Mouse (Mus musculus): ENCODE results near the gene Snrpc. TPM values are rescaled to one million over a fixed set of nuclear protein-coding genes. Genes with fewer than 3 reads are reported as not detected.

The Snrpc gene
- polyA plus RNA-seq, 1 experiment, result 93.1 TPM

DNA sequence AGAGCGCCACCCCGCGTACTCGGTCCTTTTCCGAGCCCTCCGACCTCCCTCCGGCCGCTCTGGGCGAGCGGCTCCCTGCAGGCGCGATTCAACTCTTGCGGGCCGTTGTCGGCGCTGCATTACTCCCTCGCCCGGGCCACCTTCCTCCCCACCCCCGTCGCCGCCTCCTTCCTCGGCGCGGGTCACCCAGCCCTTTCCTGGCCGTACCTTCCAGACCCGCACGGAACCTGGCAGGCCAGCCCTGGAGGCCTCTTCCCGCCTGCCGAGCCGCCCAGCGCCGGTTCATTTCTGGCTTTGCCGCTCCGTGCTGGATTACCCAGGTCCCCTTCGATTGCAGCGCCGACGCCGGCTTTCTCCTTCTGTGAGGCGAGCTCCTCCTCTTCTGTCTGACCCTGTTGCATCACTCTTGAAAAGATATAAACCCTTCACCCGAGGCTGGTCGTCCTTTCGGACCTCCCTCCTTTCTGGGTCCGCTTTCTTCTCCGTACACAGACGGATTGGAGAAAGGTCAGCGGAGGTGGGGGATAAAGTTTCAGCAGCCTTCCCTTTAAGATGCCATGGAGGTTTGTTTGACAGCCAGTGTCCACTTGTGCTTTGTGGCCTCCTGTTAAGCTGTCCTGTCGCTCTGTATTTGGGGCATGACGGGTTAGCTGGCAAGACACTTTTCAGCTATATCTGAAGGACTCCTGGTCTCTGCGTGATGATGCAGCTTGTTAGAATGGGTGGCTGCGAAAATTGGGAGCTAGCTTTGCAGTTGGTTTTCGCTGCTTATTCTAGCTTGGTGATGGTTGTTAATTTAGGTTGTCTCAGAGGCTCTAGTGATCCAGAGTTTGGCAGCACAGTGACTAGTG is 19.1 kb downstream of the Snrpc start:
- peak; percentile 11 for DNase-seq (ENCODE audit: low read depth, low spot score)
- WGBS, result 2% methylated on average over 52 of the region's 52 CpGs

GRCm38 (mm10) chr17:27857649-27858475 is 19.9 kb downstream of the Snrpc start:
- 38% methylated on average over 11 of the region's 11 CpGs for WGBS

DNA sequence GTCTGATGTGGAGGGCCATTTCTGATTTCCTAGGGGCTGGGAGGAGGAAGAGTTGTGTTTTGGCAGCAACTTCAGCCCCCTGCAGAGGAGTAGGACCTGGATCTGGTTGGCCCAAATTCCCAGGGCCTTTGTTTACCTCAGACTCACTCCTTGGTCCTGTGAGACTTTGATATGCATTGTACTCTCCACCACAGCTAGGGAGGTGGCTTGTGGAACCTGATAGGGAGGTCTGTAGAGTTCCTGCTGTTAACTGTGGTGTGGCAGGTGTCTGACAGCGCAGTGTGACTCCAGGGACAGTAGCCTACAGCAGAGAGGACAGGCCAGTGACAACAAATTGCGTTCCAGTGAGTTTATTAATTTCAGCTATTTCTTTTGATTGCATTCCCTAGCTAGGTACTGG is 21.2 kb downstream of the Snrpc start:
- WGBS, result 77% methylated on average over 2 of the region's 2 CpGs
- no peak for DNase-seq (ENCODE audit: low read depth, low spot score)

More at GRCm38 (mm10) chr17:27857649-27858475, 19.9 kb downstream of the Snrpc start:
- DNase-seq (ENCODE audit: low read depth, low spot score), result no peak

DNA sequence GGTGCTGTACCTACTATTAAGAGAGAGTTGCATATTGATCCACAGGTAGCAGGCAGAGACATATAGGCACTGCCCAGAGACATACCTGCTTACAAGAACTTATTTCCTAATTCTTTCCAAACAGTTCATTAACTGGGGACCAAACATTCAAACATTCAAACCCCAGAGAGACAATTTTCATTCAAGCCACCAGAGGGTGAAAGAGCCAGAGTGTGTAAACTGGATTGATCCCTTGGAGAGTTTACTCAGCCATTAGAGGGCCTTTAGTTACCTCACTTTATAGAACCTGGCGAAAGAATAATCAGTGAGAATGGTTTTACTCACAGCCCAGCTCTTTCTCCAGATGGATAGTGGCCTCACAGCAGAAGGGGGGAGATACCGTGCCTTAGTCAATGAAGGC is 27.5 kb downstream of the Snrpc start:
- 66% methylated on average over 2 of the region's 2 CpGs for WGBS
- no peak for DNase-seq (ENCODE audit: low read depth, low spot score)

DNA sequence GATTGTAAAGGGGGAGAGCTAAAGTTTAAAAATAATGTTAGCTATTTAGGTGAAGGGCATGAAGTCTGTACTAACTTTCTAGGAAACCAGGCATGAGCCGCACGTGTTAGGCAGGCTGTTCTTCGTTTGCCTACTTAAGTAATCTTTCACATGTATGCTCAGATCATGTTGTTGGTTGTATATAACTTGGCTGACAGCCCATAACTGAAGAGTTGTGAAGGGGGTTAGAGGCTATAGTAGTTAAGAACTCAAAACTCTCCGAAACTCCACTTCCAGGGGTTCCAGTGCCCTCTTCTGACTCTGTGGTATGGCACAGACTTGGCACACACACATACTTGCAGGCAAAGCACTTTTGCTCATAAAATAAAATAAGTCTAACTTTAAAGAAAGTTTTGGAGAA is 28.8 kb downstream of the Snrpc start:
- WGBS, result 63% methylated on average over 4 of the region's 4 CpGs
- DNase-seq (ENCODE audit: low read depth, low spot score), result no peak

GRCm38 (mm10) chr17:27871851-27872250 is 33.9 kb downstream of the Snrpc start:
- no peak for DNase-seq (ENCODE audit: low read depth, low spot score)
- whole genome bisulfite sequencing, result 82% methylated on average over 3 of the region's 3 CpGs

- WGBS, result 61% methylated on average over 3 of the region's 3 CpGs
- no peak for DNase-seq (ENCODE audit: low read depth, low spot score)
Measured at GRCm38 (mm10) chr17:27873583-27873982, 35.6 kb downstream of the Snrpc start.

- 36% methylated on average over 5 of the region's 5 CpGs for WGBS
- DNase-seq (ENCODE audit: low read depth, low spot score), result no peak
Measured at GRCm38 (mm10) chr17:27874510-27874909, 36.6 kb downstream of the Snrpc start.

- 64% methylated on average over 11 of the region's 11 CpGs for WGBS
- no peak for DNase-seq (ENCODE audit: low read depth, low spot score)
Measured at GRCm38 (mm10) chr17:27881518-27881917, 43.6 kb downstream of the Snrpc start.

DNA sequence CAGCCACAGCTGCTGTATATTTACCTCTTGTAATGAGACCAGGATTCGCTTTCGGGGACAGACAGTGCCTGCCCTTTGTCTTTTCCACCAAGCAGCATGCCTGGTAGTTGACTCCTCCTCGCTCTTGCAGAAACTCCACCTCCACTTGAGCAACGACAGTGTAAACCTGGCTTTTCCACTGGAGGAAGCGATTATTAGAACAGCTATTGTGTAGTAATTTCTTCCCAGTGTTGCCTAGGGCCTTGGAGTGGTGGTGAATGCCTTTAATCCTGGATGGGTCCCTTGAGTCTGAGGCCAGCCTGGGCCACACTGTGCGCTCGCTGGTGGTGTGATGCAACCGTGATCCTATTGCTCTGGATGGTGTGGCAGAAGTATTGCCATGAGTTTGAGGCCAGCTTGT is 45.2 kb downstream of the Snrpc start:
- 86% methylated on average over 8 of the region's 8 CpGs for WGBS
- no peak for DNase-seq (ENCODE audit: low read depth, low spot score)

DNA sequence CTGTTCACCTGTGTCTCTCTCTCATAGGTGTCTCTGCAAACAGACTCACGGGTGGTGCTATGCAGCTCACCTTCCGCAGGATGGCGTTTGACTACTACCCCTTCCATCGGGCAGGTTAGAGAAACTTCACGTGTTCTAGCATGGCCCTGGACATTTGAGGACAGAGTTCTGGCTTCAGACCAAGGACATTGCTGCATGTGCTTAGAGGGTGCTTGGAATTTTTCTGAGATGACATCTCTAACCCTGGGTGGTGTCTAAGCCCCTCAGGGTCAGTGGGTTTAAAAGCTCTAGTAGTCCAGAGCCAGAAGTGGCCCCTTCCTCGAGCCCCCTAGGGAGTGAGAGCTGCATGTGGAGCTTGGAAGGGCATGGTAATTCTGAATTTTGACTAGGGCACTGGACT is 46.0 kb downstream of the Snrpc start:
- no peak for DNase-seq (ENCODE audit: low read depth, low spot score)
- WGBS, result 89% methylated on average over 6 of the region's 6 CpGs

DNA sequence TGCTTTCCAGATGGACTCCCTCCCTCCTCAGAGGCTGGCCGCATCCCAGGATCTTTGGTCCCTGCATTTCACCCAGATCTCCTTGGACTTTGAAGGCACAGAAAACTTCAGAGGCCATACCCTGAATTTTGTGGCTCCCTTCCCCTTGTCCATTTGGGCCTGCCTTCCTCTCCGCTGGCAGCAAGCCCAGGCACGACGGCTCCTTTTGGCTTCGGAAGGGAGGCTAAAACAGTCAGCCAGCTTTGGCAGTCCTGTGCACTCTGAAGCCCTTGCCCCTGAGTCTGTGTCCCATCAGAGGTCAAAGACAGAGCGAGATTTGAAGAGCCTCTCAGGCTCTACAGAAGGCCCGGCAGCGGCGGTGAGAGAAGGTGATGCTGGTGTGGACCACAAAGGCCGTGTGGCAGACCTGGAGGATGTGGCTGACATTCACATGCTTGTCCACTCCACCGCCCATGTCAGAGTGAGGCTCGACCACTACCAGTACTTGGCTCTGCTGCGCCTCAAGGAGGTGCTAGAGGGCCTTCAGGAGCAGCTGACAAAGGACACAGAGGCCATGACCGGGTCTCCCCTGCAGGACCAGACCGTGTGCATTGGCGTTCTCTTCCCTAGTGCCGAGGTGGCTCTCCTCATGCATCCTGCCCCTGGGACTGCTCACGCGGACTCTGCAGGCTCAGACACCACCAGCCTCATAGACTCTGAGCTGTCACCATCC is 48.7 kb downstream of the Snrpc start:
- no peak for DNase-seq (ENCODE audit: low read depth, low spot score)
- WGBS, result 80% methylated on average over 19 of the region's 19 CpGs

Other genes starting within 250 kb of the Snrpc start
- gene Nudt3, start 214.7 kb upstream of the Snrpc start, polyA plus RNA-seq (2012; rRNA removed), result 52.5 and 55.9 TPM in 2 replicates
- not detected in 2 replicates for gene RPS10-NUDT3, start 202.9 kb upstream of the Snrpc start, polyA plus RNA-seq (2012; rRNA removed)
- gene Rps10, start 201.5 kb upstream of the Snrpc start, polyA plus RNA-seq (2012; rRNA removed), result 1,233 and 1,275 TPM in 2 replicates
- 1.1 and 1.2 TPM in 2 replicates for gene Pacsin1, start 182.6 kb upstream of the Snrpc start, polyA plus RNA-seq (2012; rRNA removed)
- 57.1 and 68.0 TPM in 2 replicates for gene Spdef, start 109.2 kb upstream of the Snrpc start, polyA plus RNA-seq (2012; rRNA removed)
- gene D17Wsu92e, start 17.5 kb upstream of the Snrpc start, polyA plus RNA-seq (2012; rRNA removed), result 78.2 and 81.5 TPM in 2 replicates
- gene Uhrf1bp1, start 18.3 kb downstream of the Snrpc start, polyA plus RNA-seq (2012; rRNA removed), result 2.2 and 3.5 TPM in 2 replicates
- gene Anks1, start 71.2 kb downstream of the Snrpc start, polyA plus RNA-seq (2012; rRNA removed), result 19.8 and 27.3 TPM in 2 replicates
- gene Taf11, start 71.7 kb downstream of the Snrpc start, polyA plus RNA-seq (2012; rRNA removed), result 8.1 and 9.3 TPM in 2 replicates
- gene Tcp11, start 242.5 kb downstream of the Snrpc start, polyA plus RNA-seq (2012; rRNA removed), result 1.0 and 1.3 TPM in 2 replicates

All from large intestine, adult 2 months (tissue).